Mouse (Mus musculus): ENCODE data around the gene Ift22. TPM values are rescaled to one million over a fixed set of nuclear protein-coding genes. Genes with fewer than 3 reads are reported as not detected.

Ift22 gene
- polyA plus RNA-seq, 1 experiment from 2014 or later = 134 TPM

DNA sequence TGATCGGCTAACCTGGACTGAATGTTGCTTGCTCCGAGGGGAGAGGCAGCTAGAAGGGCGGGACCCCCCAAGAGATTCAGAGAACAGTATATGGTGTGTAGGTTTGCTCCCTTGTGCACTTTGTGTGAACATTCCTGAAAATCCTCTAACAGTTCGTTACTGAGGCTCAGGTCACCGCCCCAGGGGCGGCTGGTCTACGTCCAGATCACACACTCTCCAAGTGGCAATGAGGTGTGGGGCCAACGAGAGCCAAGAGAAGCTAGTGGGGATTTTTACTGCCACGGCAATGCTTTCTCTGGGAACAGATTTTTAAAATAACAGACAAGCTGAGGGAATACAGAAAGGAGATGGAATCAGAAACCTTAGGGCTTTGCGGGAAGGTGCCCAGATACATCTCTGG is 33.7 kb upstream of the Ift22 start:
- Histone ChIP-seq H3K36me3 (ENCODE audit: control insufficient read depth, insufficient read depth, low read length) (no peaks in the 10 kb centered on the region), H3K4me2 (ENCODE audit: low read length) (no peak overlapping the region), H3K4me1 (ENCODE audit: control insufficient read depth, insufficient read depth, low read length) (no peaks in the 10 kb centered on the region), H3K27ac (ENCODE audit: low read length) (no peak overlapping the region), H3K9me3 (replicated peaks; ENCODE audit: control insufficient read depth, low read length, poor library complexity, severe bottlenecking) (no peaks in the 10 kb centered on the region), H3K9ac (ENCODE audit: low read depth, low read length) (no peak overlapping the region), H3K27me3 (ENCODE audit: control insufficient read depth, insufficient read depth, low read depth, low read length) (no peaks in the 10 kb centered on the region), H3K4me3 (ENCODE audit: low read depth, low read length) (no peak overlapping the region)
- no peak for ATAC-seq
- WGBS = 83% methylated on average over 10 of the region's 10 CpGs

DNA sequence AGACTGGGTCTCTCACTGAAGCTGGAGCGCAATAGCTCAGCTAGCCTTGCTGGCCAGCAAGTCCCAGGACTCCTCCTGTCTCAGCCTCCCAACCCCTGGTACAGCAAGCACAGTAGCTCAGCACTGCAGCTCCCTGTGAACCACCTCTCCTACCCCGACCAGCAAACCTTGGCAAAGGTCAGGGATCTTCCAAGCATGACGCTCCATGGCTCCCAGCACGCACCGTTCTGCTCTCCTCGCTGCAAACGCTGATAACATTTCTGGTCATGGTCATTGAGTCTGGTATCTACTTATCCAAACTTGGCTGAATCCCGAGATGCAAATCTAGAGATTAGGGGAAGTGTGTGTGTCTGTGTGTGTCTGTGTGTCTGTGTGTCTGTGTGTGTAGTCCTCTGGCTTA is 27.8 kb upstream of the Ift22 start:
- peaks cover 13% of the 10 kb centered on the region for H3K4me1 ChIP-seq (ENCODE audit: control insufficient read depth, insufficient read depth, low read length)
- WGBS = 90% methylated on average over 8 of the region's 8 CpGs
- no peak overlapping the region for H3K27ac ChIP-seq (ENCODE audit: low read length)
- no peak overlapping the region for H3K9ac ChIP-seq (ENCODE audit: low read depth, low read length)
- no peak for ATAC-seq
- H3K36me3 ChIP-seq (ENCODE audit: control insufficient read depth, insufficient read depth, low read length) = no peaks in the 10 kb centered on the region
- no peak overlapping the region for H3K4me3 ChIP-seq (ENCODE audit: low read depth, low read length)
- H3K4me2 ChIP-seq (ENCODE audit: low read length) = no peak overlapping the region
- H3K9me3 ChIP-seq (replicated peaks; ENCODE audit: control insufficient read depth, low read length, poor library complexity, severe bottlenecking) = no peaks in the 10 kb centered on the region
- peaks cover 18% of the 10 kb centered on the region for H3K27me3 ChIP-seq (ENCODE audit: control insufficient read depth, insufficient read depth, low read depth, low read length)

DNA sequence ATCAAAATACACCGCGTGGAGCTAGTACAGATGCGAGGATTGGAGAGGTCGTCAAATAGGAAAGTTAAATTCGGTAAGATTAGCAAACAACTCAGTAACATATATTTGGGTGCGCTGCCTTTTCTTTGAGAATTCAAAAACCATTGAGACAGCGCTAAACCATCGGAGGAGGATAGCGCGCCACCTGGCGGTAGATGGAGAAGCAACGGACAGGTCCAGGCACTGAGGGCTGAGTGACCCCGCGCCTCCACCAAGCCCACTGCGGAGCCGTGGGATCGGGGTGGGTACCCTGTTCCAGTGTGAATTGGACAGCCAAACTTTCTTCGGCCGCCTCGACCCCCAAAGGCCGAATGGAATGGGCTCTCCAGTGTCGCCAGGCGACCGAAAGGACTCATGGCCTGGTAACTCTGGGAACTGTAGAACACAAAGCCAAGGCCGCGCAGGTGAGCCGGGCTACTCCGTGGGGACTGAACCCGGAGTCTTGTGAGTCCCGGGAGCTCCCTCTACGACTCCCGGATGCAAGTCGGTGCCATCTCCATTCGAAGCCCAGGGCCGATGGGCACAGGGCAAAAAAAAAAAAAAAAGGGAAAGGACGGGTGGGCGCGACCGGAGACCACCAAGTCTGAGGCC is 26.5 kb upstream of the Ift22 start:
- H3K36me3 ChIP-seq (ENCODE audit: control insufficient read depth, insufficient read depth, low read length) = no peaks in the 10 kb centered on the region
- H3K27ac ChIP-seq (ENCODE audit: low read length) = no peak overlapping the region
- H3K4me3 ChIP-seq (ENCODE audit: low read depth, low read length) = peak overlapping the region; percentile 66
- H3K27me3 ChIP-seq (ENCODE audit: control insufficient read depth, insufficient read depth, low read depth, low read length) = peaks cover 18% of the 10 kb centered on the region
- peak overlapping the region; percentile 84 for H3K4me2 ChIP-seq (ENCODE audit: low read length)
- peak; percentile 66; the same call in 1 of the 2 replicates for ATAC-seq
- H3K9ac ChIP-seq (ENCODE audit: low read depth, low read length) = peak overlapping the region; percentile 82
- H3K9me3 ChIP-seq (replicated peaks; ENCODE audit: control insufficient read depth, low read length, poor library complexity, severe bottlenecking) = no peaks in the 10 kb centered on the region
- 3% methylated on average over 38 of the region's 39 CpGs for WGBS
- peaks cover 13% of the 10 kb centered on the region for H3K4me1 ChIP-seq (ENCODE audit: control insufficient read depth, insufficient read depth, low read length)

DNA sequence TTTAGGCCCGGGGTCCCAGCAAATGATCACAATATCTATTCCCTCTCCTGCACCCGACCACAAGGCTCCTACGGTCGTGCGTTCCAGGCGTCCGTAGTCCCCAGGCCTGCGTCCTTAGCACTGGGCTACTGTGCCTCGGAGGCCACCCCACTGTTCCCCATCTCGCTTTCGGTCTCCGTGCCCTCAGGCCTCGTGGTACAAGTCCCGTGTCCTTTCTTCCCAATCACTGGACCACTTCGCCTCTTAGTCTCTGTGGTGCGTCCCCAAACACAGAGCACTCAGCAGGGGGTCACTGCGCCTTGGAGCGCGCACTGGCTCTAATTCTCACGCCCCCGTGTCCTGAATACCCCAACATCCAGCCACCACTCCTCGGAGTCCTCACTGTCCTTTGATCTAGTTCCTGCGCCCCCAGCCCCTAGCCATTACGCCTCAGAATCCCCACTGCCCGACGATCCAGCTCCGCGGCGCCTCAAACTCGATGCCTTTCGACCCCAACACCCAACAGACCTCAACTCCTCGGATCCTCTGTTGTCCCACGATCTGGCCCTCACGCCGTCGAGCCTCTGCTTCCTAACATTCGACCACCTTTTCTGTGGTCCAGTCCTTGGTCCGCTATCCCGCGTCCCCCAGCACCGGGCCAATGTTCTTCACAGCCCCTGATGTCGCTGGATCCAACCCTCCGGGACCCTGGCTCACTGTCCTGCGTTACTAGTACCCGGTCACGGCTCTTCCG is 25.7 kb upstream of the Ift22 start:
- Histone ChIP-seq H3K4me1 (ENCODE audit: control insufficient read depth, insufficient read depth, low read length) (peaks cover 13% of the 10 kb centered on the region), H3K27me3 (ENCODE audit: control insufficient read depth, insufficient read depth, low read depth, low read length) (peaks cover 18% of the 10 kb centered on the region), H3K9me3 (replicated peaks; ENCODE audit: control insufficient read depth, low read length, poor library complexity, severe bottlenecking) (no peaks in the 10 kb centered on the region), H3K4me3 (ENCODE audit: low read depth, low read length) (peak overlapping the region; percentile 66), H3K9ac (ENCODE audit: low read depth, low read length) (peak overlapping the region; percentile 82), H3K27ac (ENCODE audit: low read length) (no peak overlapping the region), H3K36me3 (ENCODE audit: control insufficient read depth, insufficient read depth, low read length) (no peaks in the 10 kb centered on the region), H3K4me2 (ENCODE audit: low read length) (peak overlapping the region; percentile 84)
- peak; percentile 49 for ATAC-seq
- WGBS = under 1% methylated on average over 47 of the region's 47 CpGs

DNA sequence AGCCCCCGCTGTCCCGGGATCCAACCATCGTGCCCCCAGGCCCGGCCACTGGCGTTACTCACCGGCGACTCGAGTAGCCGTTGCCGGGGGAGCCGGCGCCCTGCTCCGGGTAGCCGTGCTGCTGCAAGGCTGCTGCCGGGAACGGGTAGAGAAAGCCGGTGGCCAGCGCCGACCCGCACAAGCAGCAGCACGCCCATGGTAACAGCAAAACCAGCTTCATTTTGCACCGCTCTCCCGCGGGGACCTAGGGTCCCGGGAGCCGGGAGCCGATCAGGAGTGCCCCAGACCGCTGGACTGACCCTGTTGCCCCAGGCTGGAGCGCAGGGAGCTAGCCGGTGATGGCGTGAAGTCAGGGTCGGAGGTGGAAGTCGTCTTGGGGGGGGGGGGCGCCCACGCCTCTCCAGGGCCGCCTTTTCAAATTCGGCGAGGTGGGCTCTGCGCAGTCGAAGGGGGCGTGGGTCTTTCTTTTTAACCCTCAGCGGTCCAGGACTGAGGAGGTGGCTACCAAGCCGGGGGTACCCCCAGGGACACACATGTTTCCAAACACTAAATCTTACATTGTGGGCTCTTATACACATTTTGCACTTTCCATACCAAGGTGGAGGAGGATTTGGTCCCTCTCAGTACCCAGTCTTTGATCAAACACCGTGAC is 25.0 kb upstream of the Ift22 start, which contains the start of gene Col26a1:
Col26a1 (minus strand) TSS at position 422 of the 652 bp plus-strand sequence.
- no peaks in the 10 kb centered on the region for H3K9me3 ChIP-seq (replicated peaks; ENCODE audit: control insufficient read depth, low read length, poor library complexity, severe bottlenecking)
- H3K4me1 ChIP-seq (ENCODE audit: control insufficient read depth, insufficient read depth, low read length) = peaks cover 13% of the 10 kb centered on the region
- H3K27ac ChIP-seq (ENCODE audit: low read length) = no peak within 1 kb of the TSS
- ATAC-seq = peak; percentile 63
- H3K27me3 ChIP-seq (ENCODE audit: control insufficient read depth, insufficient read depth, low read depth, low read length) = peaks cover 18% of the 10 kb centered on the region
- H3K9ac ChIP-seq (ENCODE audit: low read depth, low read length) = peak within 1 kb of the TSS; percentile 82
- WGBS = 1% methylated on average over 44 of the region's 44 CpGs
- peak within 1 kb of the TSS; percentile 66 for H3K4me3 ChIP-seq (ENCODE audit: low read depth, low read length)
- H3K36me3 ChIP-seq (ENCODE audit: control insufficient read depth, insufficient read depth, low read length) = no peaks in the 10 kb centered on the region
- peak within 1 kb of the TSS; percentile 84 for H3K4me2 ChIP-seq (ENCODE audit: low read length)

DNA sequence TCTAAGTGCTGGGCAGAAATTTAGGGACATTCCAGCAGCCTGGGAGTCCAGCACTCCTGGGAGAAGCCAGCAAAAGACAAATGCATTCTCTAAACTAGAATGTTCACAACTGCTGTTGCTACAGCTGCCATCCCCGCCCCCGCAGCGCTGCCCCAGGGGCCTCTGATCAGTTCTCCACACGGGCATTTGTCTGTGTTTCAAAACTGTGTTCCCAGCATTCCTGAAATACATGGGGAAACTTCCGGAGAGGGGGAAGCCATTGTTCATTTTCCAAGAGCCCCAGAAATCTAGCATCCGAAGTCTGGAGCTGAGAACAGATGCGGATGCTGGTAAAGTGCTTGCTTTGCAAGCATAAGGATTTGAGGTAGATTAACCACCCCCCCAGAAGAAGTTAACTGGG is 21.0 kb upstream of the Ift22 start:
- H3K36me3 ChIP-seq (ENCODE audit: control insufficient read depth, insufficient read depth, low read length) = no peaks in the 10 kb centered on the region
- no peak overlapping the region for H3K4me3 ChIP-seq (ENCODE audit: low read depth, low read length)
- H3K27me3 ChIP-seq (ENCODE audit: control insufficient read depth, insufficient read depth, low read depth, low read length) = peaks cover 12% of the 10 kb centered on the region
- peaks cover 11% of the 10 kb centered on the region for H3K4me1 ChIP-seq (ENCODE audit: control insufficient read depth, insufficient read depth, low read length)
- no peak overlapping the region for H3K27ac ChIP-seq (ENCODE audit: low read length)
- no peak for ATAC-seq
- 32% methylated on average over 7 of the region's 7 CpGs for WGBS
- no peaks in the 10 kb centered on the region for H3K9me3 ChIP-seq (replicated peaks; ENCODE audit: control insufficient read depth, low read length, poor library complexity, severe bottlenecking)
- no peak overlapping the region for H3K4me2 ChIP-seq (ENCODE audit: low read length)
- no peak overlapping the region for H3K9ac ChIP-seq (ENCODE audit: low read depth, low read length)

DNA sequence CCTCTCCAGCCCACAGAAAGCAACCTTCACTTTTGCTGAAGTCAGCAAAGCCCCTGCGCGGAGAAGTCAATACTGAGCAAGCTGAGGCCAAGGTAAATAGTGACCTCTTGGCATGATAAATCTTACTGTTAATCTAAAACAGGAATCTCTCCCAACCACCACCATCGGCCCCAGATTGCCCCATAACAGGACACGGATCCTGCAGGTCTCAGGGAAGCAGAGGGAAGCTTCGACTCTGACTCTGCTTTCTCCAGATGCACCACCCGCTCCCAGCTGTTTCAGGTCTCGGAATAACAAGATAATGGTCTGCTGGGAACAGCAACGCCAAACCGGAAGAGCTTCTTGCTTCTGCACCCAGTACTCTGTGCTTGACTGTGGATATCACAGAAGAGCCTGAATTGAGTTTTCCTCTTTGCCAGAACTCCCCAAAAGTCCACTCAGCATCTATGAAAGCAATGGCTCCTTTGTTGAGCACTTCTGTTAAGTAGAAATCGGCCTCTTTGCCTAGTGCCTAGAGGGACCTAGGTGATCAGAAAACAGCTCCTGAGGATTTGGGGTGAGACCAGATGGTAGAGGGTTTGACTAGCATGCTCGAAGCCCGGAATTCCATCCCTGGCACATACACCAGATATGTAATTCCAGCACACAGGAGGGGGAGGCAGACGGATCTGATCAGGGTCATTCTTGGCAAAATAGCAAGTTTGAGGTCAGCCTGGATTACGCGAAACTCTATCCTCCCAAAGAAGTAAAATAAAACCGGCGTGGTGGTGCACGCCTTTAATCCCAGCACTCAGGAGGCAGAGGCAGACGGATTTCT is 19.2 kb upstream of the Ift22 start:
- Histone ChIP-seq H3K27ac (ENCODE audit: low read length) (no peak overlapping the region), H3K4me1 (ENCODE audit: control insufficient read depth, insufficient read depth, low read length) (no peaks in the 10 kb centered on the region), H3K36me3 (ENCODE audit: control insufficient read depth, insufficient read depth, low read length) (no peaks in the 10 kb centered on the region), H3K9me3 (replicated peaks; ENCODE audit: control insufficient read depth, low read length, poor library complexity, severe bottlenecking) (no peaks in the 10 kb centered on the region), H3K4me2 (ENCODE audit: low read length) (no peak overlapping the region), H3K4me3 (ENCODE audit: low read depth, low read length) (no peak overlapping the region), H3K9ac (ENCODE audit: low read depth, low read length) (no peak overlapping the region), H3K27me3 (ENCODE audit: control insufficient read depth, insufficient read depth, low read depth, low read length) (peaks cover 5% of the 10 kb centered on the region)
- 74% methylated on average over 19 of the region's 19 CpGs for WGBS
- no peak for ATAC-seq

DNA sequence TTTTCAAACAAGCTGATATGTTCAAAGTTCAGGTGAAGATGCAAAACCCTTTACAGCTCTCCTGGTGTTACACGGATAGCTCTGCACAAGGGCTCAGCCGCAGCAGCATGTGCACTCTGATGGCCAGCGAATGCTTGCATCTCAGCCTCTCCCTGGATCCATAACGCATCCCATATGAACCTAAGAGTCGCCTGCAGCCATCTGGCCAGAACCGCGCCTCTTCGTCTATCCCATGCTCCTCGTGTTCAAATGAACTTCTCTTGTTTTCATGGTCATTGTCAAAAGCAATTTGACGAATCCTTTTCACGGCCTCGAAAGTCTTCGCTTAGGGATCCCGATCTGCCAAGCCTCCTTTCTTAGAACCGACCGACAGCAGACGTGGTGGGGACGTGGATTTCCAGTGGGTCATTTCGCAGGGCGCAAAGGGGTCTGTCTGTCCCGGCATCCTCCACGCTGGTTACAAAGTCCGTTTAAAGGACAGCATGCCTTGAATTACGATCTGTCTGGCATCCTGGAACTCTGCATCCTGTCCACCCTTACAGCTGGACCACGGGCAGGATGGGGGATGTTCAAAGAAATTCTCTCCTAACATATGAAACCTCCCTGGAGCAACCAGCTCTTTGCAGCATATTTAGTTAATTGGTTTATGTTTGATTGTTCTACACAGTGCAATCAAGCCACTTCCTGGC is 13.0 kb upstream of the Ift22 start:
- Histone ChIP-seq H3K27me3 (ENCODE audit: control insufficient read depth, insufficient read depth, low read depth, low read length) (no peaks in the 10 kb centered on the region), H3K36me3 (ENCODE audit: control insufficient read depth, insufficient read depth, low read length) (no peaks in the 10 kb centered on the region), H3K9ac (ENCODE audit: low read depth, low read length) (no peak overlapping the region), H3K9me3 (replicated peaks; ENCODE audit: control insufficient read depth, low read length, poor library complexity, severe bottlenecking) (no peaks in the 10 kb centered on the region), H3K4me3 (ENCODE audit: low read depth, low read length) (no peak overlapping the region), H3K4me1 (ENCODE audit: control insufficient read depth, insufficient read depth, low read length) (no peaks in the 10 kb centered on the region), H3K4me2 (ENCODE audit: low read length) (no peak overlapping the region), H3K27ac (ENCODE audit: low read length) (no peak overlapping the region)
- ATAC-seq = no peak
- 74% methylated on average over 25 of the region's 25 CpGs for WGBS
